Mouse (Mus musculus): Measurements from ENCODE around the gene Gm12216. TPM values are rescaled to one million over a fixed set of nuclear protein-coding genes. Genes with fewer than 3 reads are reported as not detected.
"Not testable (repeated sequence)": the region's sequence is repeated elsewhere in the genome, so short reads cannot be mapped to it uniquely, and the experiment has no call there.

Gene Gm12216
- polyA plus RNA-seq, 1 experiment from 2014 or later, result 2.5 TPM

DNA sequence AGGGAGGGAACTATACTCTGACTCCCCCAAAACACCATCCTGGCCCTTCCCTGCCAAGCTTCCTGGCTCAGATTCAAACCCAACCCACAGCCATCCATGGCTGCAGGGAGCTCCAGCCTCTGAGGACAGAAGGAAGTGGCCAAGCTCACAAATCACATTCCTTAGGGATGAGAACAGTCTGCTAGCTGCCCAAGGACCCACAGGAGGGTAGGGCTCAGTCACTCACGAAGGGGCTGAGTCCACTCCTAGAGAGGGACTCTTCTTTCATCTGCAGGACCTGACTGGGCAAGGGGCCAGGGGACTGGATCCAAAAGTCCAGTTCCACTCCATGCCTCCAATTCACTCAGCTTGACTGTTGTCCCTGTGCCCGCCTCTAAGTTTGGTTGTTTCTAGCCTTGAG lies 97.2 kb downstream of the Gm12216 start:
- H3K9ac ChIP-seq, result no peak overlapping the region
- peak overlapping the region; percentile 71 for H3K4me2 ChIP-seq
- ATAC-seq (ENCODE audit: borderline replicate concordance, extremely low read depth, low FRiP score, low TSS enrichment), result peak; percentile 68
- no peaks in the 10 kb centered on the region for H3K27me3 ChIP-seq
- peaks cover 61% of the 10 kb centered on the region for H3K4me1 ChIP-seq
- H3K27ac ChIP-seq, result peak overlapping the region; percentile 96
- no peaks in the 10 kb centered on the region for H3K36me3 ChIP-seq
- H3K9me3 ChIP-seq, result no peaks in the 10 kb centered on the region
- no peak overlapping the region for H3K4me3 ChIP-seq
- WGBS, result 15% methylated on average over 2 of the region's 2 CpGs

DNA sequence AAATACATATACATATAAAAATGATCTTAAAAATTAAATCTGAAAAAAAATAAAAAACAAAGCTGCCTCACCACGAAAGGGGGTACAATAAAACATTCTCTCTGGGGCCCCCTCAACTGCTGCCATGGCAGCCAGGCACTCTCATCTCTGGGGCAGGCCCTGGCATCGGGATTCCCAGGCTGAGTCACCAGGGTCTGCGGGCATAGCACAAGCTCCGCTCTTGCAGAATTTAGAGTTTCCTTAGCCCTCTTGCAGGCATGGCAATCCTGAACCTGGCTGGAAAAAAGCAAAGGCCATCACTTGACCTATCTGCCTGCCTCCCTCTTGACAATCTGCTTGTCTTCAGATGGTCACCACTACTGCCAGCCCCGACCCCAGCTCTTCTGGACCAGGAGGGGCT lies 97.8 kb downstream of the Gm12216 start:
- WGBS, result 62% methylated on average over 5 of the region's 5 CpGs
- Histone ChIP-seq H3K27me3 (no peaks in the 10 kb centered on the region), H3K4me3 (no peak overlapping the region), H3K27ac (peak overlapping the region; percentile 96), H3K36me3 (no peaks in the 10 kb centered on the region), H3K9me3 (no peaks in the 10 kb centered on the region), H3K4me2 (no peak overlapping the region), H3K4me1 (peaks cover 61% of the 10 kb centered on the region), H3K9ac (no peak overlapping the region)
- ATAC-seq (ENCODE audit: borderline replicate concordance, extremely low read depth, low FRiP score, low TSS enrichment), result no peak

DNA sequence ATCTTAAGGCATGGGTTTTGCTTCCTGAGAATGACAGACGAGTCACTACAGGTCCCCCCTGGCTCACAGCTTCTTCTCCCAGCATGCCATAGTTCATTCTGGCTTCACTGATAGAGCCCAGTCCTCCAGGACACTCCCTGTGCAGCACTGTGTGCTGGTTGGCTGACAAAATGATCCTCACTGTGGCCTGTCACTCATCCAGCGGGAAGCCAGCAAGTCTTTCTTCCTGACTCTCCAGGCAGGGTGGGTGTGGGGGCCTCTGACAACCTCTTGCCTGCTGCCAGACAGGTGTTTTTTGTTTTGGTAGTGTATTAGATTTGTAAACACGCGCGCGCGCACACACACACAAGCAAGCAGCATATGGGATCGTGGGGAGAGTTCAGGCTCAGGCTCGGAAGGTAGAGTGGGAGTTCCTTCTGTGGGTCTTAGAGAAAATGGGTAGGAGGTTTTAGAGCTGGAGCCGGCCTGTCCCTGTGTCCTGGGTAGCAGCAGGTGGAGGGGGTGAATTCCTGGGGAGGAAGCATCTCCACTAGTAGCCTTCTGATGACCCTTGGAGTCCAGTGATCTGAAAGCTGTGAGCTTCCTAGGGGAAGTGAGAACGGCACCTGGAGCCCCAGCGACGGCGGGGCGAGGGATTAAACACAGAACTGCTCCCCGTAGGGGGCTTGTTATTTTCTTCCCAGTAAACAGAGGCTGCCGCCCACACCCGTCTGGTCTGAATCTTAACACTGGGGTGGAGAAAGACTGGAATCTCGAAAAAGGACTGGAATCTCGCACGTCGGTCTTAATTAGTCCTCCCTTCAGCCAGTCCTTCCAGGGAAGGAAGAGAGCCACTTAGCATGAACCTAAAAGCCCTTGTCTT lies 99.3 kb downstream of the Gm12216 start:
- no peak for ATAC-seq (ENCODE audit: borderline replicate concordance, extremely low read depth, low FRiP score, low TSS enrichment)
- peak overlapping the region; percentile 2; the same call in 1 of the 2 replicates for H3K4me2 ChIP-seq
- H3K9me3 ChIP-seq, result no peaks in the 10 kb centered on the region
- no peak overlapping the region for H3K9ac ChIP-seq
- no peaks in the 10 kb centered on the region for H3K27me3 ChIP-seq
- H3K27ac ChIP-seq, result no peak overlapping the region; the same call in 1 of the 2 replicates
- H3K36me3 ChIP-seq, result no peaks in the 10 kb centered on the region
- 24% methylated on average over 22 of the region's 22 CpGs for WGBS
- H3K4me3 ChIP-seq, result no peak overlapping the region
- H3K4me1 ChIP-seq, result peaks cover 60% of the 10 kb centered on the region

DNA sequence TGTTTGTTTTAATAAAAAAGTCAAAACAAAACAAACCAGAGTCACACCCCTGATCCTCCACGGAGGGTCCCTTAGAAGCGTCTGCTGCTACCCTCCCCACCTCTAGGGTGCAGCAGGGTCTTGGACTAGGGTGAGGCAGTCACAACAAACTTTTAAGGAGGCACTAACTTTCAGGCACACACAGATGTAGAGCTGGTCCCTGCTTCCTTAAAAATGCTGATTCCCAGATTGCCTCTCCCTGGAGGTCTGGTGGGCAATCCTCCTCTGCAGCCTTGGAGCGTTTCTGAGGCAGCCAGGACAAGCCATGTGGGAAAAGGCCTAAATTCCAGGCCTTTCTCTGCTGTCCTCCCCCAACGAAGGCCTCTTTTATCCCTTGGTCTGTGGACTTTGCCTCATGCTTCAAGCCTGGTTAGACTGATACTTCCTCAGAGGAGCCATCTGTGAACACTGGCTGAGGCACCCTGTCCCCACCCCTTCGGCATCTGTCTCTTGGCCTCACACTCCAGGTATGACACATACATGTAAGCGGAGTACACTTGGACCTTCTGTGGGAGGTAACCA lies 100.2 kb downstream of the Gm12216 start:
- 46% methylated on average over 6 of the region's 6 CpGs for WGBS
- no peak for ATAC-seq (ENCODE audit: borderline replicate concordance, extremely low read depth, low FRiP score, low TSS enrichment)

GRCm38 (mm10) chr11:53758033-53758432 lies 101.0 kb downstream of the Gm12216 start:
- not testable (repeated sequence) for H3K27ac ChIP-seq; H3K4me3 ChIP-seq; H3K9me3 ChIP-seq; H3K9ac ChIP-seq; H3K36me3 ChIP-seq; H3K4me2 ChIP-seq; H3K27me3 ChIP-seq; ATAC-seq (ENCODE audit: borderline replicate concordance, extremely low read depth, low FRiP score, low TSS enrichment)
- peaks cover 42% of the 10 kb centered on the region for H3K4me1 ChIP-seq
- whole genome bisulfite sequencing, result 81% methylated on average over 9 of the region's 9 CpGs

More for the DNA sequence above, 100.2 kb downstream of the Gm12216 start:
- no peak overlapping the region for H3K4me3 ChIP-seq
- H3K9ac ChIP-seq, result no peak overlapping the region; the same call in 1 of the 2 replicates
- no peaks in the 10 kb centered on the region for H3K27me3 ChIP-seq
- H3K27ac ChIP-seq, result no peak overlapping the region
- no peak overlapping the region for H3K4me2 ChIP-seq
- H3K9me3 ChIP-seq, result no peaks in the 10 kb centered on the region
- peaks cover 50% of the 10 kb centered on the region for H3K4me1 ChIP-seq
- no peaks in the 10 kb centered on the region for H3K36me3 ChIP-seq

- Histone ChIP-seq H3K36me3 (no peaks in the 10 kb centered on the region), H3K27me3 (no peaks in the 10 kb centered on the region), H3K4me3 (no peak overlapping the region), H3K4me2 (no peak overlapping the region), H3K9me3 (no peaks in the 10 kb centered on the region), H3K4me1 (peaks cover 38% of the 10 kb centered on the region), H3K27ac (no peak overlapping the region), H3K9ac (no peak overlapping the region)
- 85% methylated on average over 4 of the region's 4 CpGs for WGBS
- no peak for ATAC-seq (ENCODE audit: borderline replicate concordance, extremely low read depth, low FRiP score, low TSS enrichment)
These were observed 101.4 kb downstream of the Gm12216 start for GRCm38 (mm10) chr11:53757612-53758011.

DNA sequence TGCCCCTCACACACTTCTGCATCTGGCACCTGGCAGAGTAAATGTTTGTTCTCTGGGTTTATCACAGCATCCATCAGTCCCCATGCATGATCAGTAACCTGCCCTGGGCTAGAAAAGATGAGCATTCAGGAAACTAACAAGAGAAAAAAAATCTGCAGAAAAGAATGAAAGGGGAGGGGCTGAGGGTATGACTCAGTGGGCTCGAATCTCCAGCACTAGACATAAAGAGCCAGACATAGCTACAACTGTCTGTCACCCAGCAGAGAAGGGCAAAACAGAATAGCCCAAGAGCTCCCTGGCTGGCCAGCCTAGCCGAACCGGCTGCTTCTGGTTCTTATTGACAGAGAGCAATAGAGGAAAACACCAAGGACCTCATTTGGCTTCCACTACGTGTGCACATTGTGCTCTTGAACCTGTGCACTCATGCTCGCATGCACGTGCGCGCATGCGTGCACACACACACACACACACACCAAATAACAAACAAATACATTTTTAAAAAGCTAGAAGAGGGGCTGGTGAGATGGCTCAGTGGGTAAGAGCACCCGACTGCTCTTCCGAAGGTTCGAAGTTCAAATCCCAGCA lies 104.0 kb downstream of the Gm12216 start:
- no peaks in the 10 kb centered on the region for H3K9me3 ChIP-seq
- peaks cover 15% of the 10 kb centered on the region for H3K4me1 ChIP-seq
- H3K27me3 ChIP-seq, result no peaks in the 10 kb centered on the region
- ATAC-seq (ENCODE audit: borderline replicate concordance, extremely low read depth, low FRiP score, low TSS enrichment), result no peak
- no peak overlapping the region for H3K27ac ChIP-seq
- no peak overlapping the region for H3K9ac ChIP-seq
- H3K4me2 ChIP-seq, result no peak overlapping the region
- WGBS, result 73% methylated on average over 12 of the region's 12 CpGs
- H3K36me3 ChIP-seq, result no peaks in the 10 kb centered on the region
- no peak overlapping the region for H3K4me3 ChIP-seq

- Histone ChIP-seq H3K4me3 (no peak overlapping the region), H3K4me2 (no peak overlapping the region), H3K9me3 (no peaks in the 10 kb centered on the region), H3K36me3 (no peaks in the 10 kb centered on the region), H3K9ac (no peak overlapping the region), H3K4me1 (no peaks in the 10 kb centered on the region), H3K27me3 (no peaks in the 10 kb centered on the region), H3K27ac (no peak overlapping the region)
- no peak for ATAC-seq (ENCODE audit: borderline replicate concordance, extremely low read depth, low FRiP score, low TSS enrichment)
- WGBS, result 48% methylated on average over 5 of the region's 5 CpGs
These were observed 109.2 kb downstream of the Gm12216 start for GRCm38 (mm10) chr11:53749716-53750352.

- 40% methylated on average over 4 of the region's 4 CpGs for WGBS
- no peaks in the 10 kb centered on the region for H3K36me3 ChIP-seq
- no peaks in the 10 kb centered on the region for H3K4me1 ChIP-seq
- no peak overlapping the region for H3K4me2 ChIP-seq
- H3K27me3 ChIP-seq, result no peaks in the 10 kb centered on the region
- H3K9me3 ChIP-seq, result no peaks in the 10 kb centered on the region
- no peak overlapping the region for H3K4me3 ChIP-seq
- H3K27ac ChIP-seq, result no peak overlapping the region
- no peak overlapping the region for H3K9ac ChIP-seq
- no peak for ATAC-seq (ENCODE audit: borderline replicate concordance, extremely low read depth, low FRiP score, low TSS enrichment)
These were observed 109.8 kb downstream of the Gm12216 start for GRCm38 (mm10) chr11:53749306-53749705.

- Histone ChIP-seq H3K9ac (no peak overlapping the region), H3K4me3 (no peak overlapping the region), H3K4me1 (no peaks in the 10 kb centered on the region), H3K27ac (no peak overlapping the region), H3K9me3 (no peaks in the 10 kb centered on the region), H3K27me3 (no peaks in the 10 kb centered on the region), H3K4me2 (no peak overlapping the region), H3K36me3 (no peaks in the 10 kb centered on the region)
- no peak for ATAC-seq (ENCODE audit: borderline replicate concordance, extremely low read depth, low FRiP score, low TSS enrichment)
- WGBS, result 91% methylated on average over 6 of the region's 6 CpGs
These were observed 110.4 kb downstream of the Gm12216 start for GRCm38 (mm10) chr11:53748614-53749013.

DNA sequence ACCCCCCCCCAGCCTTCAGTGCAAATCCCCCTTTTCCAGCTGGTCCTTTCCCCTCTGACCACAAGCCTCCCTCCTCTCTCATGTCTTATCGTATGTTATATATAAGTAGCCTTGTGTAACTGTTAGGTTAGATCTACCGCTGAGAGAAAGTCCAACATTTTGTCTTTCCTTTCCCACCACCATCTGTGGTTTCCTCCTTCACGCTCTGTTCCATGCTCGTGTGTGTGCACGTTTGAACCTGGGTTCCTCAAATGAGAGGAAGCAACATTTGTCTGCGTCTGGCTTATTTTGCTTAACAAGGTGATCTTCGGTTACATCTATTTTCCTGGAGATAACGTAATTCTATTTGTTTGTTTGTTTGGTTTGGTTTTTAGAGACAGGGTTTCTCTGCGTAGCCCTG lies 111.1 kb downstream of the Gm12216 start:
- no peak for ATAC-seq (ENCODE audit: borderline replicate concordance, extremely low read depth, low FRiP score, low TSS enrichment)
- H3K9ac ChIP-seq, result no peak overlapping the region
- H3K4me1 ChIP-seq, result no peaks in the 10 kb centered on the region
- H3K36me3 ChIP-seq, result no peaks in the 10 kb centered on the region
- H3K27me3 ChIP-seq, result no peaks in the 10 kb centered on the region
- 86% methylated on average over 9 of the region's 9 CpGs for WGBS
- no peaks in the 10 kb centered on the region for H3K9me3 ChIP-seq
- H3K4me3 ChIP-seq, result no peak overlapping the region
- H3K4me2 ChIP-seq, result no peak overlapping the region
- no peak overlapping the region for H3K27ac ChIP-seq

- Histone ChIP-seq H3K36me3 (no peaks in the 10 kb centered on the region), H3K9me3 (no peaks in the 10 kb centered on the region)
- WGBS, result 83% methylated on average over 2 of the region's 2 CpGs
These were observed 113.8 kb downstream of the Gm12216 start for GRCm38 (mm10) chr11:53745260-53745659.

More at GRCm38 (mm10) chr11:53745260-53745659, 113.8 kb downstream of the Gm12216 start:
- Histone ChIP-seq H3K4me1 (no peaks in the 10 kb centered on the region), H3K4me3 (no peak overlapping the region), H3K9ac (no peak overlapping the region), H3K4me2 (no peak overlapping the region), H3K27ac (no peak overlapping the region), H3K27me3 (no peaks in the 10 kb centered on the region)
- ATAC-seq (ENCODE audit: borderline replicate concordance, extremely low read depth, low FRiP score, low TSS enrichment), result no peak
